Mouse (Mus musculus) MEL-GATA-1-ER (cell line): ENCODE results near the gene Ankrd44.

Experiments
- DNase-seq: peaks from one replicate; pipeline ENCODE4 v3.0.0-alpha.2; 2012; ENCODE audit warnings: low read depth; ENCODE audit errors: extremely low read depth

Gene Ankrd44

DNA sequence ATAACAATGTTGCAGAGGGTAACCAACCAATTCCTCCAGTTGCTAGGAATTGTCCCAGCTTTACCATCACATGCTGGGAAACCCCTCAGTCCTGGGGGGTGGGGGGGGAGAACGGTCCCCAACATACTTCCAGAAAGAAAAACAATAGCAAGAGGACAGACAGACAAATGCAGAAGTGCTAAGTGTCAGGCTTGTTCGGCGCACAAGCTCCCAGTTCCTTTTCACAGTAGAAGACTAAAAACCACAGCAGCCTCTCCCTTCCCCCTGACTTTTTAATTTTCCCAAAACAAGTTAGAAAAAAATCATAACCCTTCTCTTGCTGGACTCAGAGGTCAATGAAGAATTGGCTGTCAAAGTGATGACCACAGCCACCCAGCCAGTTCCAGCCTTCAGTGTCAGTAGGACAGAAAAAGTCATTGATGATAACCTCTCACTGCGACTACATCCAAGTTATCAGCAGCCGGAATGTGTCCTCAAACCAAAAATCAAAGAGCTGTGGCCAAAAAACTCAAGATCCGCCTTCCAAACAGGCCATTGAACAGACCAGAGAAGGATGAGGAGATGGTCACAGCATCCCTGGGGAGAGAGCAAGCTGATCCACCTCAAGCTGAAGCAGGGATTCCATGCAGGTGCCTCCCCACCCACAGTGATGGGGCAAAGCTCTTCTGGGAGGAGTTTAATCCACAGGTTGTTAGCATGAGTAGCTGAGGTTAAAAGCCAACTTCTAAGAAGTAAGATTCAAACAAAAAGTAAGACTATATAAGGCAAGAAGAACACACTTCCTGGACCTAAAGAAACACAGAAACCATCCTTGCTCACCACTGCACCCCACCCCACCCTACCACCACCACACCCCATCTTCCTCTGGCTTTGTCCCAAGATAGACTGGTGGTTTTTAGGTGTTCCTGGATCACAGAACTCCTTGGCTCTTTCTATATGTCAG lies 2.5 kb downstream of the Ankrd44 start:
- DNase-seq, result no peak

- DNase-seq, result no peak
Observed at GRCm38 (mm10) chr1:54922707-54923106, 3.5 kb downstream of the Ankrd44 start.

DNA sequence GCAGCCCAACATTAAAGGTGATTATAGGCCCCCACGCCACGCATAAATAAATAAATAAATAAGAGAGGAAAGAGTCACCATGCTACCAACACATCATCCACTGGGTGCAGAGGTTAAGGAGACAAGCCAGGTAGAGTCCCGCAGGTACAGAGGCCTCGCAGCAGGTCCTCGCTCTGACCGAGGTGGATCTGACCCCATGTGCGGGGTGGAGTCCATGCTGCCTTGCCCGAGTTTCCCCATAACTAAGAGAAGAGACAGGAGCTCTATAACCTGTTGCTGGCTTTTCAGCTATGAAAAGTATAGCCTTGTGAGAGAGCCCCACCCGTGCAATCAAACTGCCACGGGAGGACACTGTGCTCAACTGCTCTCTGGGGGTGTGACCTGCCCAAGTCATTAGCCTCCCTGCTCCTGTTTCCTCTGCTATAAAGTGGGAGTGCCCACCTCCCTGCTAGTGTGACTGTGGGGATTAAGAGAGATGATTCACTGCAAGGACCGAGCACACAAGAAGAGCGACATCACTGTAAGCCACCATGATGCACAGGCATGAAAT lies 4.1 kb downstream of the Ankrd44 start:
- no peak for DNase-seq

GRCm38 (mm10) chr1:54920132-54920531 lies 6.1 kb downstream of the Ankrd44 start:
- peak; percentile 78 for DNase-seq

GRCm38 (mm10) chr1:54916456-54916855 lies 9.7 kb downstream of the Ankrd44 start:
- no peak for DNase-seq

- DNase-seq, result peak; percentile 97
Observed at GRCm38 (mm10) chr1:54914387-54914786, 11.8 kb downstream of the Ankrd44 start.

DNA sequence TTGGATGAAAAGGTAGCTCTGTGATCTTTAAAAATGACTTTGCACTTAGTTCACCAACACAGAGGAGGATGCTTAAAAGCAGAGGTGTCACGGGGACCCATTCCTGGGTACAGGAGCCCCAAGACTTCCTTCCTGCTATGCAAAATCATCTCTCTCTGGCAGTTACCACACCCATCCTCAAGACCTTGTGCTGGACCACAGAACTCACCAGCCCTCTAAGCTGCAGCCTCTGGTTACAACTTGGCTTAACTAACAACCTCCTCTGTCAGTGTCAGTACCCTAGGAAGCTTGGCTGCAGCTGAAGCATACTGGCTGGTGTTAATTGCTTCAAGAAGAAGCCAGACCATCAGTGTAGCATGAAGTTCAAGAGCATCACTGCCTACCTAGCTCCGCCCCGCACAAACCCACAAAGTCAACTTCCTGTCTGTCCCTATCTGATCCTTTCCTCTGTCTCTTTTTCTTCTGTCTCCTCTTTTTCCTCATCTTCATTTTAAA lies 12.8 kb downstream of the Ankrd44 start:
- DNase-seq, result peak; percentile 83

DNA sequence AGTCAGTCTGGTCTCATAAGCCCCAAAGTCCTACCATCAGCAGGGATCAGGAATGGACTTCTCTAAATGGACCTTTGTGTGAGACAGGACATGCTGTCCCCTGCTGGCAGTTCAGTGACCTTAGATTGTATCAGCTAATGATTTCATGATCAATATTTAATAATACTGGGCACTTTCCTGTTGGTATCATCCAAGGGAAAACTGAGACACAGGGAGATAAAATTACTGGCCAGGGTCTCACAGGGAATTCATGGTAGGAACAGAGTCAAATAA lies 13.2 kb downstream of the Ankrd44 start:
- DNase-seq, result no peak

- DNase-seq, result no peak
Observed at GRCm38 (mm10) chr1:54912290-54913062, 13.7 kb downstream of the Ankrd44 start.

DNA sequence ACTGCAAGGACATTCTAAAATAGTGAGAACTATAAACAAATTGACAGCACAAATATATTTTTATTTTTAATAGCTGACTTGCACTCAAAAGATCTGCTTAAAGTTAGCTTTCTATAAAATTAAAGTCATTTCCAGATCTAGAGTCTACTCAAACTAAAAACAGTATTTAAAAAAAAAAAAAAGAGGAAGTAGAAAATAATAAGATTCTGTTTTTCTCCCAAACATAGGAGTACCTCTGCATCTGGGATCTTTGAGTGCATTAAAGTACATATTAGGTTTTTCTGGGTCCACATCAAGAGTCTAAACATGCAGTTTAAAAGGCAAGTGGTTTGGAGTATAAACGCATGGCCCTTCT lies 15.0 kb downstream of the Ankrd44 start:
- no peak for DNase-seq

DNA sequence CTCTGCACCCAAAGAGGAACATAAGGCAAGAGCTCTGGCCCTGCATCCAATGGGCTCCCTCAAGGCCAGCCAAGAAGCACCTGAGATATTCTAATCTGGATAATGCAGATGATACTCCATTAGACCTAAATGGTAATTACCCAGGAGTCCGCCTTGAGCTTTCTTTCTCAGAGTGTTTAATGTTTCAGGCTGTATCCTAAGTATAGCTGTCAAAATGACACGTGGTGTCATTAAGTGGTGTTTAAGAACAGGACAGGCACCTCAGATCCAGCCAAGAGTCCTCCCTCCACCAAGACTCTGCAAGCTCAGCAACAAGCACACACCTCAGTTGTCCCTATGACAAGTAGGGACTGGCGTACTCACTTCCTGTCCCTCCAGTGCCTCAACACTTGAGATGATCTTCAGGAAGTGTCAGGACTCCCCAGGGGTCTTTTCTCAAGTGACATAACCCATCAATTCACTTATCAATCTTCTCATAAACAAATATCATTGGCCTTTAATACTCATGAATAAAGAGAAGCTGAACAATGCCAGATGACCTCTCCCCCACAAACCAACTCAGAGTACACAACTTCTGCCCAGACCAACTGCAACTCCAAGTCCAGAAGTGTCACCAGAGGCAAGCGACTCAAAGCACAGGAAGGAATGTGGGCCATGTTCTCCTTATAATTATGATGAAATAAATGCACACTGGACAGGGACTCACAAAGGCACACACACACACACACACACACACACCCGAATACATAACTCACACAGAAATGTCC lies 15.5 kb downstream of the Ankrd44 start:
- DNase-seq, result no peak

GRCm38 (mm10) chr1:54908786-54909185 lies 17.4 kb downstream of the Ankrd44 start:
- DNase-seq, result no peak

DNA sequence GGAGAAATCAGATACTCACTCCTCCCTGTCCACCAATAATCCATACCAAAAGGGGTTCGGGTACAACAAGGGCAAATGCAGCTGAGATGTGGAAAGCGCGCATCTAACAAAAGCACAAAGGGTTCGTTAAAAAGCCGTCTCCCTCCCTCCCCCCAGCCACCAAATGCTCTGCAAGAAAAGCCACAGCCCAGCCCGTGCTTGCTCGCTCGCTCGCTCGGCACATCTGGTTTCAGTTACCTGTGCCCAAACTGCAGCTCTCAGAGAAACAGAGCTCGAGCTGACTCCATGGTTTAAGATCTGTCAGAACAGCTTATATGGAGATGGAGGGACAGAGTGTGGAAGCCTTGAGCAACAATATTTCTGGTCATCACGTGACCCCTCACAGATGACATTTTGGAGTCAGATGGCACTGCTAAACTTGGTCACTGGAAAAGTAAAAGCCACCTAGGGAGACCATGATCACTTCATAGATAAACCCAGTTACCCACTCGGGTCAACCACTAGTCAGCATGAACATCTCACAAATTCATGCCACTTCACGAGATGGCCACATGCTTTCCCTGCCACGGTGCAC lies 19.0 kb downstream of the Ankrd44 start:
- no peak for DNase-seq

GRCm38 (mm10) chr1:54906322-54906721 lies 19.9 kb downstream of the Ankrd44 start:
- DNase-seq, result no peak

GRCm38 (mm10) chr1:54905632-54906031 lies 20.6 kb downstream of the Ankrd44 start:
- no peak for DNase-seq

- no peak for DNase-seq
Observed at GRCm38 (mm10) chr1:54904165-54904564, 22.0 kb downstream of the Ankrd44 start.

- peak; percentile 96 for DNase-seq
Observed at GRCm38 (mm10) chr1:54902689-54903246, 23.4 kb downstream of the Ankrd44 start.

DNA sequence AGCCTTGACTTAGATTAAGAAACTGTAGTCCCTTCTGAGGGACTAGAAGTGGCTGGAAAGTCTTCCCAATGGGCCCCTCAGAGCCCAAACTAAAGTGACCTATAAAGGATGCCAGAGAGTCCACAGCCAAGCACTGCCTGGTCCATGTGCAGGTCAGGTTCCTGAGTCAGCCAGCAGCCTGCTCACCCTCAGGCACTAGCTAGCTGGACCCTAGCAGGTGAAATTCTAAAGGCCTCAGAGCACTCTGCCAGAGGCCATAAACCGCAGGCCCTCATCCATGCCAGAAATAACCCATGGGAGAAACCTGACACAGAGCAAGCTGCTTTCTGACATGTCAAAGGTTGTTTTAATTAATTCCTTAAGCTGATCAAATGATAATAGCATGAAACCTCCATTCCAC lies 25.1 kb downstream of the Ankrd44 start:
- no peak for DNase-seq

- no peak for DNase-seq
Observed at GRCm38 (mm10) chr1:54899247-54899646, 26.9 kb downstream of the Ankrd44 start.

DNA sequence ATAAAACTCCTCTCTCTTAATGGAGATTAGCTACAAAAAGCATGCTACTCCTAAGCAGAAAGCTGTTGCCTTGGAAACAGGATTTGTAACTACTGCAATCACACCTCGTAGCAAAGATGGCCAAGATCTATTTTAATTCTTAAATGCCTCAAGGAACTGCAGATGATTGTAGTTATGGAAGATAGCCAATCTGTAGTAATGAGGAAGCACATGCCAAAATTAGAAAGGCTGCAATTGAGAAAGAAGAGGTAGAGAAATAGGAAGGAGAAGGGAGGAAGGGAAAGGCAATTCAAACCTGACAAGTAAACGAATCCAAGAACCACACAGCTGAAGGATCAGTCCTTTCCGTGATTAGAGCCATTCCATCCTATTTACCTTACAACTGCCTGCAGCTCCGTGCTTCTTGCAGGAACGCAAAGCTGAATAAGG lies 27.5 kb downstream of the Ankrd44 start:
- no peak for DNase-seq

- DNase-seq, result no peak
Observed at GRCm38 (mm10) chr1:54897726-54898125, 28.5 kb downstream of the Ankrd44 start.
